Mouse (Mus musculus): ENCODE data around the gene Npr2.

Gene Npr2

GRCm38 (mm10) chr4:43673703-43674102, 42.0 kb downstream of the Npr2 start:
- no peak for DNase-seq

GRCm38 (mm10) chr4:43674974-43675373, 43.2 kb downstream of the Npr2 start:
- DNase-seq: no peak

GRCm38 (mm10) chr4:43675608-43676007, 43.9 kb downstream of the Npr2 start:
- DNase-seq: no peak

- no peak for DNase-seq
Observed at GRCm38 (mm10) chr4:43678541-43678940, 46.8 kb downstream of the Npr2 start.

GRCm38 (mm10) chr4:43679416-43680043, 47.8 kb downstream of the Npr2 start:
- DNase-seq: no peak

GRCm38 (mm10) chr4:43690021-43690420, 58.3 kb downstream of the Npr2 start:
- no peak for DNase-seq

GRCm38 (mm10) chr4:43691026-43691425, 59.3 kb downstream of the Npr2 start:
- no peak for DNase-seq

- DNase-seq: no peak
Observed at GRCm38 (mm10) chr4:43693806-43694241, 62.1 kb downstream of the Npr2 start.

GRCm38 (mm10) chr4:43694439-43695248, 62.9 kb downstream of the Npr2 start:
- no peak for DNase-seq

GRCm38 (mm10) chr4:43695249-43695671, 63.5 kb downstream of the Npr2 start:
- no peak for DNase-seq

- DNase-seq: no peak
Observed at GRCm38 (mm10) chr4:43696561-43696960, 64.8 kb downstream of the Npr2 start.

- no peak for DNase-seq
Observed at GRCm38 (mm10) chr4:43700707-43701106, 69.0 kb downstream of the Npr2 start, which contains the start of gene Olfr70. TSS of gene Olfr70 (minus strand) at chr4:43700807.
